Comparison of ENCODE assay signal across 13 mouse cellular contexts in genomic region chr4:95075591-95076002, GRCm38 (mm10). TPM values are rescaled to one million over a fixed set of nuclear protein-coding genes. Genes with fewer than 3 reads are reported as not detected.
DNase-seq lines count a peak whose midpoint lies in the region; ATAC-seq lines count a peak whose summit lies in the region.
"Had no signal": no experiment of that assay in that cellular context is flagged by ENCODE, and none has a peak within 500 bp of the region (broad histone marks: within the 10 kb centered on the region; RNA-seq: fewer than 3 reads in every experiment).

No protein-coding gene starts in this region.

- H3K4me2 ChIP-seq in limb, embryonic 12.5 days = no peak overlapping the region
- H3K4me2 ChIP-seq: midbrain, embryonic 15.5 days; neural tube, embryonic 15.5 days had no signal

- ATAC-seq in limb, embryonic 12.5 days (ENCODE audit: insufficient number of reproducible peaks, insufficient read depth, low FRiP score, low TSS enrichment, low read depth) = no peak
- ATAC-seq: midbrain, embryonic 15.5 days had no signal

- 88% methylated on average over 17 of the region's 17 CpGs for WGBS in limb, embryonic 12.5 days

- H3K27ac ChIP-seq in limb, embryonic 12.5 days = no peak overlapping the region
- H3K27ac ChIP-seq: midbrain, embryonic 15.5 days; neural tube, embryonic 15.5 days had no signal

- no peaks in the 10 kb centered on the region for H3K9me3 ChIP-seq in limb, embryonic 12.5 days
- H3K9me3 ChIP-seq: midbrain, embryonic 15.5 days; neural tube, embryonic 15.5 days had no signal

- H3K4me3 ChIP-seq in limb, embryonic 12.5 days (replicated peaks) = no peak overlapping the region
- H3K4me3 ChIP-seq: erythroblast, embryonic 14.5 days; gastrocnemius, adult 2 months; midbrain, embryonic 15.5 days; neural tube, embryonic 15.5 days had no signal

- peak; percentile 45 to 53 for DNase-seq in urinary bladder, adult 18-20 months (ENCODE audit: low spot score in 2 of 2)
- DNase-seq in urinary bladder, postnatal 10 days (ENCODE audit: low spot score) = no peak
- DNase-seq in lung, postnatal 4 days = peak; percentile 52 to 69
- no peak for DNase-seq in right cerebral cortex, adult 18-20 months
- no peak for DNase-seq in adrenal gland, adult 8-10 months
- no peak for DNase-seq in thymus, adult 18-20 months
- DNase-seq: cerebellum, postnatal 25 days; gastrocnemius, adult 2 months; right cerebral cortex, postnatal 4 days had no signal

- peaks cover 27% of the 10 kb centered on the region for H3K4me1 ChIP-seq in limb, embryonic 12.5 days (replicated peaks)
- H3K4me1 ChIP-seq: midbrain, embryonic 15.5 days; neural tube, embryonic 15.5 days had no signal

- 0 out of 2 replicates have a peak overlapping the region, but pooled peaks have one; percentile 34 for H3K9ac ChIP-seq in limb, embryonic 12.5 days (replicated peaks)
- H3K9ac ChIP-seq: midbrain, embryonic 15.5 days; neural tube, embryonic 15.5 days had no signal

- no peaks in the 10 kb centered on the region; the same call in 1 of the 2 replicates for H3K27me3 ChIP-seq in limb, embryonic 12.5 days
- H3K27me3 ChIP-seq: midbrain, embryonic 15.5 days; neural tube, embryonic 15.5 days had no signal

- H3K36me3 ChIP-seq in limb, embryonic 12.5 days = no peaks in the 10 kb centered on the region
- H3K36me3 ChIP-seq: midbrain, embryonic 15.5 days; neural tube, embryonic 15.5 days had no signal

RNA-seq across cellular contexts. Expression of gene Jun, which starts 23.6 kb away (rescaled TPM):
- 88.7 and 98.6 TPM in 2 replicates for polyA plus RNA-seq in limb, embryonic 12.5 days (2016; fragmentation: Nextera tagmentation; extraction: Ambion mirVana)
- 100 to 1,000 TPM; 127 to 531 (median 331) TPM for total RNA-seq in adrenal gland, adult 8-10 months (2022)

Comparison
In these comparisons a context has a peak if more than half of its experiments do, and no peak if none do; other contexts are left out.
1. DNase-seq: peak in urinary bladder, adult 18-20 months (2 of 2) and lung, postnatal 4 days (2 of 2); none in urinary bladder, postnatal 10 days (single experiment), right cerebral cortex, adult 18-20 months (single experiment), adrenal gland, adult 8-10 months (single experiment) and thymus, adult 18-20 months (0 of 2).